Mouse (Mus musculus) embryonic facial prominence, embryonic 13.5 days (tissue): ENCODE results near the gene Cabp2. TPM values are rescaled to one million over a fixed set of nuclear protein-coding genes. Genes with fewer than 3 reads are reported as not detected.
"Not testable (repeated sequence)": the region's sequence is repeated elsewhere in the genome, so short reads cannot be mapped to it uniquely, and the experiment has no call there.

Experiments
- ATAC-seq: fragments of 200-750 bp; cut with Nextera tagmentation; 2 replicates; pipeline ENCODE4 v1.8.0; 2017; ENCODE audit warnings: low read depth; ENCODE audit not compliant: insufficient number of reproducible peaks, insufficient read depth, low FRiP score, low TSS enrichment
- H3K27ac ChIP-seq: fragments of 300-500 bp; sonication (generic); 2 replicates; pipeline ENCODE4 v1.5.1; 2015; ENCODE audit warnings: moderate library complexity, mild to moderate bottlenecking, inconsistent platforms
- H3K27me3 ChIP-seq: fragments of 300-500 bp; sonication (generic); 2 replicates; pipeline ENCODE4 v1.6.1; 2015; ENCODE audit warnings: mild to moderate bottlenecking, inconsistent platforms
- H3K36me3 ChIP-seq: fragments of 300-500 bp; sonication (generic); 2 replicates; pipeline ENCODE4 v1.6.1; 2015; ENCODE audit warnings: mild to moderate bottlenecking, inconsistent platforms
- H3K4me1 ChIP-seq: fragments of 300-500 bp; sonication (generic); 2 replicates; pipeline ENCODE4 v1.6.1; 2015; ENCODE audit warnings: inconsistent platforms
- H3K4me2 ChIP-seq: fragments of 300-500 bp; sonication (generic); 2 replicates; pipeline ENCODE4 v1.6.1; 2015; ENCODE audit warnings: moderate library complexity, mild to moderate bottlenecking, inconsistent platforms
- H3K4me3 ChIP-seq: fragments of 300-500 bp; sonication (generic); 2 replicates; pipeline ENCODE4 v1.5.1; 2015; ENCODE audit warnings: mild to moderate bottlenecking, inconsistent platforms
- H3K9ac ChIP-seq: fragments of 300-500 bp; sonication (generic); 2 replicates; pipeline ENCODE4 v1.6.1; 2015; ENCODE audit warnings: mild to moderate bottlenecking, inconsistent platforms
- H3K9me3 ChIP-seq: fragments of 300-500 bp; sonication (generic); 2 replicates; pipeline ENCODE4 v1.6.1; 2016; ENCODE audit warnings: inconsistent platforms
- WGBS: fragments of 180-500 bp; shearing (Covaris S2); methylation state at CpG from one replicate; pipeline ENCODE4 v1.1.7; 2015; ENCODE audit warnings: mixed read lengths; 5-methylcytosine and 5-hydroxymethylcytosine counted together
- polyA plus RNA-seq: library from polyadenylated mRNA; unstranded; fragments of >200 nt; fragmentation: Nextera tagmentation; extraction: Ambion mirVana; gene quantifications from 2 replicates; pipeline ENCODE4 v1.2.1, GENCODE M21; 2015

The Cabp2 gene
- polyA plus RNA-seq, 1 experiment from 2014 or later, result not detected

- H3K9ac ChIP-seq, result no peak overlapping the region
- H3K9me3 ChIP-seq, result no peaks in the 10 kb centered on the region
- H3K36me3 ChIP-seq, result peaks cover 31% of the 10 kb centered on the region
- H3K27me3 ChIP-seq, result no peaks in the 10 kb centered on the region
- WGBS, result 90% methylated on average over 6 of the region's 6 CpGs
- H3K4me1 ChIP-seq, result peaks cover 30% of the 10 kb centered on the region
- H3K27ac ChIP-seq, result no peak overlapping the region
- no peak for ATAC-seq
- H3K4me2 ChIP-seq, result peak overlapping the region; percentile 61
- H3K4me3 ChIP-seq, result no peak overlapping the region
Observed at GRCm38 (mm10) chr19:4119716-4120487, 38.5 kb downstream of the Cabp2 start.

- no peaks in the 10 kb centered on the region for H3K27me3 ChIP-seq
- WGBS, result 95% methylated on average over 2 of the region's 2 CpGs
- no peak for ATAC-seq
- peak overlapping the region; percentile 61 for H3K4me2 ChIP-seq
- peak overlapping the region; percentile 52 for H3K4me3 ChIP-seq
- no peaks in the 10 kb centered on the region for H3K9me3 ChIP-seq
- H3K27ac ChIP-seq, result no peak overlapping the region
- no peak overlapping the region for H3K9ac ChIP-seq
- H3K36me3 ChIP-seq, result peaks cover 25% of the 10 kb centered on the region
- peaks cover 34% of the 10 kb centered on the region for H3K4me1 ChIP-seq
Observed at GRCm38 (mm10) chr19:4120496-4120895, 39.1 kb downstream of the Cabp2 start.

DNA sequence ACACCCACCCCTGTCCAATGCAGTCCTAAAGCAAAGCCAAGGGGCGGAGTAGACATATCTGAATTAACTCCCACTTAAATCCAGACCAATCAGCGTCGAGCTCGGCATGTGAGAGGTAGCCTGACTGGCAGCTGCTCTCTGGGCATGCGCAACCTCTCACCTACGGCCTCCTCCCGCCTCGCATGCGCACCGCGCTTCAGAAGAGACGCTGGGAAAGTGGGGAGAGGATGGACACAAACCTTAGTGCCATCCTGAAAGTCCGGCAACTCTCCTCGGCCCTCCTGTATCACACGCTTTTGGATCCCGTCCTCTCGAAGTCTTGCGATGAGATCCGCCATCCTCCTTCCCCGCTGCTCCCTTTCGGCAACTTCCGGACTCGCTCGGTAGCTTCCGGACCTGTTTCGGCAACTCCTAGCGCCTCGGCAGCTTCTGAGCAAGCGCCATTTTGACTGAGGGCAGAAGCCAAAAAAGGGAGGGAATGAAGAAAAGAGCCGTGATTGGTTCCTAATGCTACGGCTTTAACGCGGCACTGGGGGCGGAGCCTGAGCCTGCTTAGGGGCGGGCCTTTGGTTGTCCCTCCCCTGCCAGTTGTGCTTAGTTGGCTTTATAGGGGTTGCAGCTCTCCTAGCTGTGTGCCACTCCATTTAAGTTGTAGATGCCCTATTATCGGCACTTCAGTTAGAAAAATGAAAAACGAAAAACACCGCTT, 39.9 kb downstream of the Cabp2 start:
- ATAC-seq, result peak; percentile 60
- peak overlapping the region; percentile 52 for H3K4me3 ChIP-seq
- peaks cover 34% of the 10 kb centered on the region for H3K4me1 ChIP-seq
- H3K9me3 ChIP-seq, result no peaks in the 10 kb centered on the region
- H3K27me3 ChIP-seq, result no peaks in the 10 kb centered on the region
- peak overlapping the region; percentile 61 for H3K4me2 ChIP-seq
- peak overlapping the region; percentile 85 for H3K27ac ChIP-seq
- WGBS, result 3% methylated on average over 38 of the region's 38 CpGs
- H3K9ac ChIP-seq, result peak overlapping the region; percentile 78
- peaks cover 18% of the 10 kb centered on the region for H3K36me3 ChIP-seq

DNA sequence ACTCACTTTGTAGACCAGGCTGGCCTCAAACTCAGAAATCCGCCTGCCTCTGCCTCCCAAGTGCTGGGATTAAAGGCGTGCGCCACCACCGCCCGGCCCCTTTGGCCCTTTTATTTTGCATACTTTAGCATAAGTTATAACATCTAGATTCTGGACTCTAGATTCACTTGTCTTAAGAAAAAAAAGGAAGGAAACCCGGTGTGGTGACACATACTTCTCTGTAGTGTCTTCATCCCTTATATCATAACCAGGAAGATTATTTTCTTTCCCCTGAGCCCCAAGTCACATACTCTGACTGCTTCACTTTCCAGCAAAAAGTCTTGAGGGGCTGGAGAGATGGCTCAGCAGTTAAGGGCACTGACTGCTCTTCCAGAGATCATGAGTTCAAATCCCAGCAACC, 40.5 kb downstream of the Cabp2 start:
- Histone ChIP-seq H3K27ac (peak overlapping the region; percentile 85; the same call in 1 of the 2 replicates), H3K4me2 (peak overlapping the region; percentile 61), H3K4me3 (0 out of 2 replicates have a peak overlapping the region, but pooled peaks have one; percentile 52), H3K36me3 (peaks cover 12% of the 10 kb centered on the region), H3K4me1 (peaks cover 39% of the 10 kb centered on the region)
- 50% methylated on average over 6 of the region's 6 CpGs for WGBS
- not testable (repeated sequence) for ATAC-seq, H3K27me3 ChIP-seq, H3K9me3 ChIP-seq, H3K9ac ChIP-seq

- Histone ChIP-seq H3K4me1 (peaks cover 46% of the 10 kb centered on the region), H3K27me3 (no peaks in the 10 kb centered on the region), H3K27ac (no peak overlapping the region), H3K9ac (no peak overlapping the region), H3K9me3 (no peaks in the 10 kb centered on the region), H3K4me3 (no peak overlapping the region), H3K36me3 (peaks cover 9% of the 10 kb centered on the region), H3K4me2 (no peak overlapping the region)
- 82% methylated on average over 7 of the region's 7 CpGs for WGBS
- ATAC-seq, result no peak
Observed at GRCm38 (mm10) chr19:4122411-4123370, 41.3 kb downstream of the Cabp2 start.

GRCm38 (mm10) chr19:4124432-4124831, 43.1 kb downstream of the Cabp2 start:
- H3K4me2 ChIP-seq, result peak overlapping the region; percentile 72
- ATAC-seq, result no peak

DNA sequence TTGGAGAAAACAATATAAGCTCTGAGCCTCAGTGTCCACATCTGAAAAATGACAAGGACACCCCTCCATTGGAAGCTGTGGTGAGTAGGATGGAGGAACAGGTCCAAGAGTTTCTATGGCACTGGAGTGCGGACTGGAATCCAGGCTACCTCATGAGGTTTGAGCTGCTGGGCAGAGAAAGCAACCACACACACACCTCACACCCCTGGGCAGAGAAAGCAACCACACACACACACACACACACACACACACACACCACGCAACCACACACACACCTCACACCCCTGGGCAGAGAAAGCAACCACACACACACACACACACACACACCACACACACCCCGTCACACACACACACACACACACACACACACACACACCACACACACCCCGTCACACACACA, 43.9 kb downstream of the Cabp2 start:
- H3K9ac ChIP-seq, result peak overlapping the region; percentile 87
- peak overlapping the region; percentile 82 for H3K27ac ChIP-seq
- peaks cover 39% of the 10 kb centered on the region for H3K4me1 ChIP-seq
- not testable (repeated sequence) for H3K9me3 ChIP-seq, H3K27me3 ChIP-seq
- H3K4me2 ChIP-seq, result peak overlapping the region; percentile 72
- ATAC-seq, result peak; percentile 39; the same call in 1 of the 2 replicates
- 43% methylated on average over 1 of the region's 4 CpGs for WGBS
- H3K4me3 ChIP-seq, result peak overlapping the region; percentile 74
- H3K36me3 ChIP-seq, result peaks cover 28% of the 10 kb centered on the region

More at GRCm38 (mm10) chr19:4124432-4124831, 43.1 kb downstream of the Cabp2 start:
- Histone ChIP-seq H3K9me3 (no peaks in the 10 kb centered on the region), H3K4me3 (peak overlapping the region; percentile 74; the same call in 1 of the 2 replicates), H3K9ac (peak overlapping the region; percentile 87), H3K27ac (peak overlapping the region; percentile 82), H3K36me3 (peaks cover 19% of the 10 kb centered on the region), H3K27me3 (no peaks in the 10 kb centered on the region), H3K4me1 (peaks cover 46% of the 10 kb centered on the region)
- WGBS, result 54% methylated on average over 4 of the region's 4 CpGs

- ATAC-seq, result peak; percentile 94
- Histone ChIP-seq H3K27me3 (no peaks in the 10 kb centered on the region), H3K4me2 (peak within 1 kb of the TSS; percentile 72), H3K36me3 (peaks cover 30% of the 10 kb centered on the region), H3K27ac (peak within 1 kb of the TSS; percentile 82), H3K9ac (peak within 1 kb of the TSS; percentile 87), H3K9me3 (no peaks in the 10 kb centered on the region), H3K4me1 (peaks cover 31% of the 10 kb centered on the region), H3K4me3 (peak within 1 kb of the TSS; percentile 74)
- WGBS, result 1% methylated on average over 64 of the region's 64 CpGs
Observed at GRCm38 (mm10) chr19:4125741-4126696, 44.6 kb downstream of the Cabp2 start, which contains the start of gene Aip. TSS of gene Aip (minus strand) at chr19:4125858.

- WGBS, result 46% methylated on average over 7 of the region's 7 CpGs
- H3K27me3 ChIP-seq, result no peaks in the 10 kb centered on the region
- H3K4me3 ChIP-seq, result peak overlapping the region; percentile 74
- H3K9ac ChIP-seq, result peak overlapping the region; percentile 87
- H3K9me3 ChIP-seq, result no peaks in the 10 kb centered on the region
- peak overlapping the region; percentile 72 for H3K4me2 ChIP-seq
- peaks cover 39% of the 10 kb centered on the region for H3K36me3 ChIP-seq
- peaks cover 30% of the 10 kb centered on the region for H3K4me1 ChIP-seq
- H3K27ac ChIP-seq, result peak overlapping the region; percentile 75
- ATAC-seq, result no peak
Observed at GRCm38 (mm10) chr19:4126759-4127495, 45.5 kb downstream of the Cabp2 start.

- H3K27me3 ChIP-seq, result no peaks in the 10 kb centered on the region
- 95% methylated on average over 7 of the region's 7 CpGs for WGBS
- H3K36me3 ChIP-seq, result peaks cover 54% of the 10 kb centered on the region
Observed at GRCm38 (mm10) chr19:4129462-4129861, 48.1 kb downstream of the Cabp2 start.

More at GRCm38 (mm10) chr19:4129462-4129861, 48.1 kb downstream of the Cabp2 start:
- no peak overlapping the region for H3K27ac ChIP-seq
- no peak overlapping the region for H3K4me3 ChIP-seq
- no peak for ATAC-seq
- H3K4me2 ChIP-seq, result no peak overlapping the region
- H3K9ac ChIP-seq, result 0 out of 2 replicates have a peak overlapping the region, but pooled peaks have one; percentile 11
- peaks cover 20% of the 10 kb centered on the region for H3K4me1 ChIP-seq
- no peaks in the 10 kb centered on the region for H3K9me3 ChIP-seq
